Mouse (Mus musculus): ENCODE measurements around the gene Chrdl2.

GRCm38 (mm10) chr7:99978041-99978440, 27.9 kb upstream of the Chrdl2 start:
- TF ChIP-seq CTCF (IDR thresholded peaks at IDR 0.05; ENCODE audit: borderline replicate concordance, insufficient read depth, low read length) (no peak), POLR2A (IDR thresholded peaks at IDR 0.05; ENCODE audit: low read depth, low read length) (no peak)

Data from embryonic fibroblast, embryonic 13.5 days (primary cell).